Mouse (Mus musculus) liver, embryonic 14.5 days (tissue): ENCODE data around the gene Prss56. TPM values are rescaled to one million over a fixed set of nuclear protein-coding genes. Genes with fewer than 3 reads are reported as not detected.

Experiments
- ATAC-seq: fragments of 200-750 bp; cut with Nextera tagmentation; 2 replicates; pipeline ENCODE4 v1.8.0; 2017; ENCODE audit warnings: moderate number of reproducible peaks, mild to moderate bottlenecking, moderate library complexity; ENCODE audit not compliant: insufficient read depth
- DNase-seq, 3 experiments: peaks; one replicate each; pipeline ENCODE4 v3.0.0-alpha.2; 2012 to 2013; ENCODE audit warnings: low read depth in 3 of 3, low spot score in 3 of 3
- H3K27ac ChIP-seq: fragments of 300-500 bp; sonication (generic); 2 replicates; pipeline ENCODE4 v1.5.1; 2014; ENCODE audit warnings: moderate library complexity, mild to moderate bottlenecking, control low read depth, inconsistent platforms
- H3K27me3 ChIP-seq: fragments of 300-500 bp; sonication (generic); 2 replicates; pipeline ENCODE4 v1.6.1; 2014; ENCODE audit warnings: mild to moderate bottlenecking, low read length, moderate library complexity; ENCODE audit not compliant: control insufficient read depth, insufficient read depth
- H3K36me3 ChIP-seq: fragments of 300-500 bp; sonication (generic); replicated peaks from 2 replicates; pipeline ENCODE4 v1.6.1; 2014; ENCODE audit warnings: low read depth; ENCODE audit not compliant: control insufficient read depth, insufficient read depth
- H3K4me1 ChIP-seq, 2 experiments: fragments of 200-500 bp in 1 of 2; fragments of 300-500 bp in 1 of 2; sonication (generic) in 1 of 2; replicated peaks; 2 replicates each; pipeline ENCODE4 v1.6.1; 2012 to 2014; ENCODE audit warnings: antibody characterized with exemption in 1 of 2, inconsistent platforms in 1 of 2, low read length in 1 of 2; ENCODE audit not compliant: control insufficient read depth in 2 of 2, insufficient read depth in 2 of 2
- H3K4me2 ChIP-seq: fragments of 300-500 bp; sonication (generic); 2 replicates; pipeline ENCODE4 v1.6.1; 2014; ENCODE audit warnings: low read depth, mild to moderate bottlenecking, control low read depth, moderate library complexity
- H3K4me3 ChIP-seq, 2 experiments: fragments of 200-500 bp in 1 of 2; fragments of 300-500 bp in 1 of 2; sonication (generic) in 1 of 2; 2 replicates each; pipeline ENCODE4 v1.5.1; 2012 to 2014; ENCODE audit warnings: low read depth in 2 of 2, low read length in 2 of 2, mild to moderate bottlenecking in 2 of 2, control low read depth in 1 of 2, inconsistent platforms in 1 of 2, moderate library complexity in 1 of 2; ENCODE audit not compliant: insufficient read depth in 1 of 2
- H3K9ac ChIP-seq: fragments of 300-500 bp; sonication (generic); replicated peaks from 2 replicates; pipeline ENCODE4 v1.6.1; 2014; ENCODE audit warnings: mild to moderate bottlenecking, control low read depth, moderate library complexity
- H3K9me3 ChIP-seq: fragments of 300-500 bp; sonication (generic); 2 replicates; pipeline ENCODE4 v1.6.1; 2016; ENCODE audit warnings: low read length, mixed read lengths; ENCODE audit not compliant: control insufficient read depth
- CTCF ChIP-seq: IDR thresholded peaks from 2 replicates; pipeline ENCODE4 v1.5.1; 2016; ENCODE audit warnings: antibody characterized with exemption, low read depth, control low read depth
- EP300 ChIP-seq: IDR thresholded peaks from 2 replicates; pipeline ENCODE4 v1.6.1; 2016; ENCODE audit warnings: antibody characterized with exemption, low read depth
- WGBS: fragments of 180-500 bp; shearing (Covaris S2); extraction: QIAGEN DNeasy Blood & Tissue Kit; methylation state at CpG from one replicate; pipeline ENCODE4 v1.1.7; 2014; ENCODE audit not compliant: insufficient replicate concordance; 5-methylcytosine and 5-hydroxymethylcytosine counted together
- polyA plus RNA-seq, 2 experiments: library from polyadenylated mRNA; depleted of rRNA in 1 of 2; stranded (reverse) in 1 of 2; unstranded in 1 of 2; fragments of >200 nt; fragmentation: Nextera tagmentation in 1 of 2; extraction: Ambion mirVana in 1 of 2; gene quantifications; 2 replicates each; pipeline versions ENCODE4 v1.2.1 to v1.2.3; 2012 to 2014

Prss56 gene
- polyA plus RNA-seq (2012; rRNA removed) (not detected in 2 replicates), polyA plus RNA-seq (2014; fragmentation: Nextera tagmentation; extraction: Ambion mirVana) (not detected in 2 replicates)

GRCm38 (mm10) chr1:87183013-87183412 lies at the start of gene Prss56:
Prss56 (plus strand) TSS chr1:87183313.
- no peak for ATAC-seq
- Histone ChIP-seq H3K9me3 (no peaks in the 10 kb centered on the region), H3K9ac (no peak within 1 kb of the TSS), H3K4me1 (no peaks in the 10 kb centered on the region), H3K36me3 (no peaks in the 10 kb centered on the region), H3K27me3 (peaks cover 33% of the 10 kb centered on the region), H3K4me3 (no peak within 1 kb of the TSS), H3K4me2 (no peak within 1 kb of the TSS), H3K27ac (no peak within 1 kb of the TSS)
- DNase-seq, result no peak
- 37% methylated on average over 9 of the region's 9 CpGs for WGBS
- TF ChIP-seq EP300 (no peak), CTCF (no peak)

GRCm38 (mm10) chr1:87141550-87141949 lies 41.6 kb upstream of the Prss56 start:
- Histone ChIP-seq H3K36me3 (no peaks in the 10 kb centered on the region), H3K9me3 (no peaks in the 10 kb centered on the region), H3K27ac (no peak overlapping the region), H3K27me3 (no peaks in the 10 kb centered on the region), H3K9ac (no peak overlapping the region), H3K4me3 (no peak overlapping the region), H3K4me2 (no peak overlapping the region), H3K4me1 (no peaks in the 10 kb centered on the region)
- DNase-seq (no peak), ATAC-seq (no peak)
- 65% methylated on average over 4 of the region's 4 CpGs for WGBS
- TF ChIP-seq CTCF, result no peak
- no peak for TF ChIP-seq EP300

- no peak for DNase-seq
- no peak for ATAC-seq
- no peak overlapping the region for H3K9ac ChIP-seq
Observed at GRCm38 (mm10) chr1:87142456-87142855, 40.7 kb upstream of the Prss56 start.

GRCm38 (mm10) chr1:87143141-87143540 lies 40.0 kb upstream of the Prss56 start:
- no peak overlapping the region for H3K4me2 ChIP-seq
- H3K4me1 ChIP-seq, result no peaks in the 10 kb centered on the region
- no peak overlapping the region for H3K27ac ChIP-seq
- no peak overlapping the region for H3K4me3 ChIP-seq
- no peak overlapping the region for H3K9ac ChIP-seq
- 69% methylated on average over 10 of the region's 10 CpGs for WGBS
- ATAC-seq, result no peak
- TF ChIP-seq CTCF, result no peak
- no peak for TF ChIP-seq EP300
- H3K36me3 ChIP-seq, result no peaks in the 10 kb centered on the region
- no peak for DNase-seq
- H3K27me3 ChIP-seq, result no peaks in the 10 kb centered on the region
- no peaks in the 10 kb centered on the region for H3K9me3 ChIP-seq

More at GRCm38 (mm10) chr1:87142456-87142855, 40.7 kb upstream of the Prss56 start:
- Histone ChIP-seq H3K27me3 (no peaks in the 10 kb centered on the region), H3K36me3 (no peaks in the 10 kb centered on the region), H3K9me3 (no peaks in the 10 kb centered on the region), H3K4me2 (no peak overlapping the region), H3K4me1 (no peaks in the 10 kb centered on the region), H3K27ac (no peak overlapping the region), H3K4me3 (no peak overlapping the region)
- TF ChIP-seq CTCF (no peak), EP300 (no peak)
- 65% methylated on average over 9 of the region's 9 CpGs for WGBS

- no peaks in the 10 kb centered on the region for H3K4me1 ChIP-seq
- TF ChIP-seq CTCF, result no peak
- TF ChIP-seq EP300, result no peak
- H3K27ac ChIP-seq, result no peak overlapping the region
- DNase-seq (no peak), ATAC-seq (no peak)
- H3K4me2 ChIP-seq, result no peak overlapping the region
- no peaks in the 10 kb centered on the region for H3K36me3 ChIP-seq
- H3K9me3 ChIP-seq, result no peaks in the 10 kb centered on the region
- H3K27me3 ChIP-seq, result peaks cover 32% of the 10 kb centered on the region
- 34% methylated on average over 13 of the region's 13 CpGs for WGBS
- no peak overlapping the region for H3K9ac ChIP-seq
- no peak overlapping the region for H3K4me3 ChIP-seq
Observed at GRCm38 (mm10) chr1:87149422-87149821, 33.7 kb upstream of the Prss56 start.
